Mouse (Mus musculus) liver, adult 2 months (tissue): ENCODE measurements around the gene A930018P22Rik.

Source experiments
- CTCF ChIP-seq: fragments of 200-500 bp; IDR thresholded peaks from 2 replicates; pipeline ENCODE4 v1.5.1; 2011; ENCODE audit warnings: low read depth, low read length, control low read depth
- POLR2A ChIP-seq: fragments of 200-500 bp; IDR thresholded peaks from 2 replicates; pipeline ENCODE4 v1.6.1; 2011; ENCODE audit warnings: low read length, control low read depth; ENCODE audit not compliant: insufficient read depth; ENCODE audit errors: extremely low read depth

DNA sequence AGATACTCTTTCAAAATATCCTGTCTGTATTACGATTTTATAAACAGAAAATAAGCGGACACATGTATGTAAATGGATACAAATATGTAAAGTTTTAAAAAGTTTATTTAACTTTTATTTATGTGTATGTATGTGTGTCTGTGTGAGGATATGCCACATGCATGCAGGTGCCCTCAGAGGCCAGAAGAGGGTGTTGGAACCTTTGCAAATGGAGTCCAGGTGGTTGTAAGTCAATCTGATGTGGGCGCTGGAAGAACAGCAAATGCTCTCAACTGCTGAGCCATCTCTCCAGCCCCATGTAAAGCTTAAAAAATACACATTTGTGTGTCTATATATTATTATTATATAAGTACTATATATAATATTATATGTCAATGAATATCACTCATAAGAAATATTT, 50.9 kb downstream of the A930018P22Rik start:
- no peak for TF ChIP-seq POLR2A
- TF ChIP-seq CTCF, result no peak
